In the genomic region with DNA sequence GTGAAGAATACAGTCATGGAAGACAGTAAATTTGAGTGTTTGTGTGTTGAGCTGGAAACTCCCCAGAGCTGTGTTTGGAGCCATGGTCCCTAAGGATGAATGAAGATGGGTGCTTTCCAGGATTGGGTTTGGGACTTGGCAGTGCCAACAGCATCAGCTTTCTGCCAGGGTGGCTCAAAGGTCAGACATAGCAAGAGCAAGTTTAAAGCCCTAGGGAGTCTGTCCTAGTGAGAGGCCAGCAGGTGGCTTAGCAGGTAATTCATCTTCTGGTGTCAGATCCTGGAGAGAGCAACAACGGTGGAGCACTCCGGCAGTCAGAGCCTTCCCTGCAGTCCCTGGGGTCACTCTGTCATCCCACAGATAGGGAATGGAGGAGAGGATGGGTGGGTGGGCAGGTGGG, we compare ENCODE assay signal across 9 mouse cellular contexts. TPM values are rescaled to one million over a fixed set of nuclear protein-coding genes. Genes with fewer than 3 reads are reported as not detected.
A peak's percentile ranks its signal among the peaks of the same experiment; 100 is the strongest.
DNase-seq lines count a peak whose midpoint lies in the region; ATAC-seq and TF ChIP-seq lines count a peak whose summit lies in the region.
"Had no signal": no experiment of that assay in that cellular context is flagged by ENCODE, and none has a peak within 500 bp of the region (broad histone marks: within the 10 kb centered on the region; RNA-seq: fewer than 3 reads in every experiment).

No protein-coding gene starts in this region.

- H3K9ac ChIP-seq in forebrain, embryonic 16.5 days (replicated peaks; ENCODE audit: low read depth, low read length) = no peak overlapping the region
- H3K9ac ChIP-seq in forebrain, embryonic 14.5 days (ENCODE audit: low read length) = no peak overlapping the region
- no peak overlapping the region for H3K9ac ChIP-seq in kidney, embryonic 15.5 days
- H3K9ac ChIP-seq: liver, embryonic 14.5 days had no signal

- no peak for TF ChIP-seq POLR2A in cortical plate, adult 2 months (IDR thresholded peaks at IDR 0.05; ENCODE audit: extremely low read depth, insufficient read depth, low read length)

- 72% methylated on average over 2 of the region's 2 CpGs for WGBS in forebrain, embryonic 16.5 days
- WGBS in forebrain, embryonic 14.5 days = 75% methylated on average over 2 of the region's 2 CpGs
- 12% methylated on average over 2 of the region's 2 CpGs for WGBS in kidney, embryonic 15.5 days

- no peak for DNase-seq in forebrain, embryonic 14.5 days (ENCODE audit: low spot score)
- DNase-seq in kidney, adult 18-20 months = peak; percentile 29
- DNase-seq in kidney, postnatal 36 days = peak; percentile 36 to 44
- DNase-seq in thymus, postnatal 36 days = no peak
- no peak for DNase-seq in right cerebral cortex, postnatal 14 days

- ATAC-seq in forebrain, embryonic 16.5 days = no peak
- ATAC-seq in forebrain, embryonic 14.5 days = no peak
- ATAC-seq in kidney, embryonic 15.5 days (replicated peaks; ENCODE audit: low FRiP score) = no peak

- H3K4me1 ChIP-seq in forebrain, embryonic 16.5 days (replicated peaks; ENCODE audit: control insufficient read depth, insufficient read depth, low read length) = peaks cover 26% of the 10 kb centered on the region
- H3K4me1 ChIP-seq in forebrain, embryonic 14.5 days (ENCODE audit: control insufficient read depth, insufficient read depth, low read length) = peaks cover 9% of the 10 kb centered on the region
- peaks cover 20% of the 10 kb centered on the region for H3K4me1 ChIP-seq in kidney, embryonic 15.5 days
- H3K4me1 ChIP-seq in cortical plate, adult 2 months (ENCODE audit: control insufficient read depth, insufficient read depth, low read length) = peaks cover 5% of the 10 kb centered on the region

- H3K9me3 ChIP-seq in forebrain, embryonic 16.5 days (ENCODE audit: control insufficient read depth, low read length) = no peaks in the 10 kb centered on the region
- H3K9me3 ChIP-seq in forebrain, embryonic 14.5 days (replicated peaks; ENCODE audit: control insufficient read depth, low read length) = no peaks in the 10 kb centered on the region
- no peaks in the 10 kb centered on the region for H3K9me3 ChIP-seq in kidney, embryonic 15.5 days (replicated peaks)

- 0 out of 2 replicates have a peak overlapping the region, but pooled peaks have one; percentile 10 for H3K27ac ChIP-seq in forebrain, embryonic 16.5 days (ENCODE audit: low read length)
- no peak overlapping the region for H3K27ac ChIP-seq in forebrain, embryonic 14.5 days (ENCODE audit: low read depth, low read length)
- no peak overlapping the region for H3K27ac ChIP-seq in kidney, embryonic 15.5 days
- peak overlapping the region; percentile 41 for H3K27ac ChIP-seq in cortical plate, adult 2 months (ENCODE audit: insufficient read depth, low read length)
- H3K27ac ChIP-seq: liver, embryonic 14.5 days had no signal

- no peak overlapping the region for H3K4me3 ChIP-seq in forebrain, embryonic 16.5 days (replicated peaks; ENCODE audit: low read length)
- H3K4me3 ChIP-seq in forebrain, embryonic 14.5 days (ENCODE audit: low read depth, low read length) = no peak overlapping the region
- H3K4me3 ChIP-seq in kidney, embryonic 15.5 days (replicated peaks) = no peak overlapping the region
- no peak overlapping the region for H3K4me3 ChIP-seq in cortical plate, adult 2 months (ENCODE audit: insufficient read depth, low read length)

- no peaks in the 10 kb centered on the region for H3K36me3 ChIP-seq in forebrain, embryonic 16.5 days (ENCODE audit: control insufficient read depth, insufficient read depth)
- H3K36me3 ChIP-seq in forebrain, embryonic 14.5 days (ENCODE audit: control insufficient read depth, insufficient read depth, low read length) = peaks cover 2% of the 10 kb centered on the region; the same call in 1 of the 2 replicates
- H3K36me3 ChIP-seq in kidney, embryonic 15.5 days = peaks cover 23% of the 10 kb centered on the region

- no peak for TF ChIP-seq CTCF in cortical plate, adult 2 months (IDR thresholded peaks at IDR 0.05; ENCODE audit: extremely low read depth, insufficient read depth, low read length)

- no peak overlapping the region for H3K4me2 ChIP-seq in forebrain, embryonic 16.5 days (ENCODE audit: low read length)
- H3K4me2 ChIP-seq in forebrain, embryonic 14.5 days (ENCODE audit: low read length) = no peak overlapping the region
- no peak overlapping the region for H3K4me2 ChIP-seq in kidney, embryonic 15.5 days

- H3K27me3 ChIP-seq in forebrain, embryonic 16.5 days (replicated peaks; ENCODE audit: control insufficient read depth, insufficient read depth, low read length) = no peaks in the 10 kb centered on the region
- H3K27me3 ChIP-seq in forebrain, embryonic 14.5 days (replicated peaks; ENCODE audit: control insufficient read depth, insufficient read depth, low read length) = no peaks in the 10 kb centered on the region
- no peaks in the 10 kb centered on the region for H3K27me3 ChIP-seq in kidney, embryonic 15.5 days

RNA-seq across cellular contexts. Expression of gene Ada, which starts 31.5 kb away (rescaled TPM):
- polyA plus RNA-seq in forebrain, embryonic 16.5 days (2015; fragmentation: Nextera tagmentation; extraction: Ambion mirVana) = 4.5 and 5.2 TPM in 2 replicates
- 4.5 and 5.5 TPM in 2 replicates for polyA plus RNA-seq in forebrain, embryonic 14.5 days (2014; fragmentation: Nextera tagmentation; extraction: Ambion mirVana)
- polyA plus RNA-seq in kidney, embryonic 15.5 days (2015; fragmentation: Nextera tagmentation; extraction: Ambion mirVana) = 9.5 and 11.8 TPM in 2 replicates
- 0.69 and 0.74 TPM in 2 replicates for polyA plus RNA-seq in cortical plate, adult 2 months (2012; rRNA removed)

Comparison
In these comparisons a context has a peak if more than half of its experiments do, and no peak if none do; other contexts are left out.
1. H3K27ac ChIP-seq: peak in forebrain, embryonic 16.5 days (single experiment) and cortical plate, adult 2 months (single experiment); none in forebrain, embryonic 14.5 days (single experiment) and kidney, embryonic 15.5 days (single experiment).
2. DNase-seq: peak in kidney, adult 18-20 months (single experiment) and kidney, postnatal 36 days (2 of 2); none in forebrain, embryonic 14.5 days (single experiment), thymus, postnatal 36 days (0 of 2) and right cerebral cortex, postnatal 14 days (single experiment).